14 mouse cellular contexts compared by ENCODE assay signal in genomic region chr13:69522161-69522791, GRCm38 (mm10). TPM values are rescaled to one million over a fixed set of nuclear protein-coding genes. Genes with fewer than 3 reads are reported as not detected.
DNase-seq lines count a peak whose midpoint lies in the region; ATAC-seq and TF ChIP-seq lines count a peak whose summit lies in the region.
"Had no signal": no experiment of that assay in that cellular context is flagged by ENCODE, and none has a peak within 500 bp of the region (broad histone marks: within the 10 kb centered on the region; RNA-seq: fewer than 3 reads in every experiment).

No protein-coding gene starts in this region.

- H3K36me3 ChIP-seq in forebrain, postnatal 0 days (ENCODE audit: insufficient read depth): no peaks in the 10 kb centered on the region
- no peaks in the 10 kb centered on the region for H3K36me3 ChIP-seq in forebrain, embryonic 10.5 days (replicated peaks)
- no peaks in the 10 kb centered on the region for H3K36me3 ChIP-seq in liver, adult 2 months (ENCODE audit: control insufficient read depth, insufficient read depth, low read length)
- H3K36me3 ChIP-seq in embryonic facial prominence, embryonic 13.5 days: no peaks in the 10 kb centered on the region
- H3K36me3 ChIP-seq: liver, embryonic 12.5 days; lung, embryonic 15.5 days; midbrain, embryonic 15.5 days had no signal

- peaks cover 64% of the 10 kb centered on the region for H3K79me2 ChIP-seq in liver, adult 2 months (ENCODE audit: control insufficient read depth, insufficient read depth, low read length)

- H3K4me2 ChIP-seq in forebrain, postnatal 0 days (ENCODE audit: low read depth): no peak overlapping the region
- H3K4me2 ChIP-seq in embryonic facial prominence, embryonic 13.5 days: no peak overlapping the region
- H3K4me2 ChIP-seq: liver, embryonic 12.5 days; lung, embryonic 15.5 days; midbrain, embryonic 15.5 days had no signal

- H3K9ac ChIP-seq in forebrain, postnatal 0 days: peak overlapping the region; percentile 6; the same call in 1 of the 2 replicates
- no peak overlapping the region for H3K9ac ChIP-seq in liver, adult 2 months (ENCODE audit: low read depth, low read length)
- 0 out of 2 replicates have a peak overlapping the region, but pooled peaks have one; percentile 21 for H3K9ac ChIP-seq in embryonic facial prominence, embryonic 13.5 days
- H3K9ac ChIP-seq: liver, embryonic 12.5 days; lung, embryonic 15.5 days; midbrain, embryonic 15.5 days had no signal

- ATAC-seq in forebrain, postnatal 0 days: no peak
- ATAC-seq in embryonic facial prominence, embryonic 13.5 days (ENCODE audit: insufficient number of reproducible peaks, insufficient read depth, low FRiP score, low TSS enrichment, low read depth): no peak
- ATAC-seq: inflammation-experienced regulatory T-cells, adult 6 months; liver, embryonic 12.5 days; midbrain, embryonic 15.5 days had no signal

- H3K27ac ChIP-seq in forebrain, postnatal 0 days (ENCODE audit: low read depth, low read length): no peak overlapping the region
- no peak overlapping the region for H3K27ac ChIP-seq in forebrain, embryonic 10.5 days
- no peak overlapping the region for H3K27ac ChIP-seq in liver, adult 2 months (replicated peaks; ENCODE audit: insufficient read depth, low read depth, low read length)
- H3K27ac ChIP-seq in embryonic facial prominence, embryonic 13.5 days: no peak overlapping the region
- H3K27ac ChIP-seq: liver, embryonic 12.5 days; lung, embryonic 15.5 days; midbrain, embryonic 15.5 days had no signal

- no peak for TF ChIP-seq CTCF in forebrain, postnatal 0 days (IDR thresholded peaks at IDR 0.05; ENCODE audit: low read depth)
- no peak for TF ChIP-seq CTCF in liver, adult 2 months (IDR thresholded peaks at IDR 0.05; ENCODE audit: low read depth, low read length)

- peaks cover 5% of the 10 kb centered on the region; the same call in 1 of the 2 replicates for H3K4me1 ChIP-seq in forebrain, postnatal 0 days (ENCODE audit: insufficient read depth)
- H3K4me1 ChIP-seq in forebrain, embryonic 10.5 days: peaks cover 82% of the 10 kb centered on the region
- peaks cover 49% of the 10 kb centered on the region for H3K4me1 ChIP-seq in liver, adult 2 months (ENCODE audit: control insufficient read depth, insufficient read depth, low read length)
- H3K4me1 ChIP-seq in embryonic facial prominence, embryonic 13.5 days: peaks cover 58% of the 10 kb centered on the region

- no peaks in the 10 kb centered on the region for H3K9me3 ChIP-seq in forebrain, postnatal 0 days (ENCODE audit: low read length)
- H3K9me3 ChIP-seq in forebrain, embryonic 10.5 days: no peaks in the 10 kb centered on the region
- no peaks in the 10 kb centered on the region for H3K9me3 ChIP-seq in embryonic facial prominence, embryonic 13.5 days
- H3K9me3 ChIP-seq: liver, embryonic 12.5 days; lung, embryonic 15.5 days; midbrain, embryonic 15.5 days had no signal

- H3K4me3 ChIP-seq in forebrain, postnatal 0 days (ENCODE audit: low read depth, low read length): no peak overlapping the region
- H3K4me3 ChIP-seq in forebrain, embryonic 10.5 days: no peak overlapping the region
- no peak overlapping the region for H3K4me3 ChIP-seq in liver, adult 2 months (ENCODE audit: insufficient read depth, low read depth, low read length)
- H3K4me3 ChIP-seq in embryonic facial prominence, embryonic 13.5 days: no peak overlapping the region
- H3K4me3 ChIP-seq: liver, embryonic 12.5 days; lung, embryonic 15.5 days; midbrain, embryonic 15.5 days had no signal

- WGBS in forebrain, postnatal 0 days: 92% methylated on average over 1 of the region's 1 CpGs
- 88% methylated on average over 1 of the region's 1 CpGs for WGBS in forebrain, embryonic 10.5 days
- WGBS in liver, adult 2 months: 92% methylated on average over 1 of the region's 1 CpGs
- WGBS in embryonic facial prominence, embryonic 13.5 days: 96% methylated on average over 1 of the region's 1 CpGs

- no peak for DNase-seq in forebrain, postnatal 0 days
- no peak for DNase-seq in forebrain, embryonic 10.5 days (ENCODE audit: extremely low spot score, low spot score)
- peak; percentile 8 for DNase-seq in kidney, adult 18-20 months
- no peak for DNase-seq in kidney, adult 11 months
- peak; percentile 73 for DNase-seq in liver, adult 2 months (ENCODE audit: extremely low read depth, low read depth, low spot score)
- DNase-seq in liver: no peak
- DNase-seq: cerebellum, adult 9-10 months; right cerebral cortex, postnatal 25 days; thymus, adult 18-20 months had no signal

- no peak for TF ChIP-seq POLR2A in liver, adult 2 months (IDR thresholded peaks at IDR 0.05; ENCODE audit: extremely low read depth, insufficient read depth, low read length)

- H3K27me3 ChIP-seq in forebrain, postnatal 0 days (ENCODE audit: insufficient read depth, low read length): no peaks in the 10 kb centered on the region
- no peaks in the 10 kb centered on the region for H3K27me3 ChIP-seq in forebrain, embryonic 10.5 days (ENCODE audit: poor library complexity, severe bottlenecking)
- no peaks in the 10 kb centered on the region for H3K27me3 ChIP-seq in liver, adult 2 months (ENCODE audit: control insufficient read depth, insufficient read depth, low read length)
- H3K27me3 ChIP-seq in embryonic facial prominence, embryonic 13.5 days: no peaks in the 10 kb centered on the region
- H3K27me3 ChIP-seq: liver, embryonic 12.5 days; lung, embryonic 15.5 days; midbrain, embryonic 15.5 days had no signal

RNA-seq across cellular contexts. Expression of gene Nsun2, which starts 11.3 kb away (rescaled TPM):
- total RNA-seq in forebrain, postnatal 0 days (2014; rRNA removed): 64.2 and 64.3 TPM in 2 replicates
- polyA plus RNA-seq in forebrain, postnatal 0 days (2015; fragmentation: Nextera tagmentation; extraction: Ambion mirVana): 64.6 and 74.4 TPM in 2 replicates
- polyA plus RNA-seq in forebrain, embryonic 10.5 days (2016; fragmentation: Nextera tagmentation; extraction: Ambion mirVana): 171 and 175 TPM in 2 replicates
- 74.1 and 81.0 TPM in 2 replicates for total RNA-seq in liver, adult 2 months (2014; rRNA removed)
- polyA plus RNA-seq in liver, adult 2 months (2012; rRNA removed): 40.5 and 48.3 TPM in 2 replicates
- 119 and 121 TPM in 2 replicates for polyA plus RNA-seq in embryonic facial prominence, embryonic 13.5 days (2015; fragmentation: Nextera tagmentation; extraction: Ambion mirVana)

RNA-seq across cellular contexts. Expression of gene Tent4a, which starts 12.1 kb away (rescaled TPM):
- 21.7 and 29.3 TPM in 2 replicates for total RNA-seq in forebrain, postnatal 0 days (2014; rRNA removed)
- 4.5 and 4.9 TPM in 2 replicates for polyA plus RNA-seq in forebrain, postnatal 0 days (2015; fragmentation: Nextera tagmentation; extraction: Ambion mirVana)
- polyA plus RNA-seq in forebrain, embryonic 10.5 days (2016; fragmentation: Nextera tagmentation; extraction: Ambion mirVana): 4.1 and 4.9 TPM in 2 replicates
- 8.7 and 8.9 TPM in 2 replicates for total RNA-seq in liver, adult 2 months (2014; rRNA removed)
- polyA plus RNA-seq in liver, adult 2 months (2012; rRNA removed): 9.9 and 11.0 TPM in 2 replicates
- polyA plus RNA-seq in embryonic facial prominence, embryonic 13.5 days (2015; fragmentation: Nextera tagmentation; extraction: Ambion mirVana): 6.4 and 7.2 TPM in 2 replicates

Comparison
In these comparisons a context has a peak if more than half of its experiments do, and no peak if none do; other contexts are left out.
1. DNase-seq: peak in kidney, adult 18-20 months (single experiment) and liver, adult 2 months (single experiment); none in forebrain, postnatal 0 days (single experiment), forebrain, embryonic 10.5 days (single experiment), kidney, adult 11 months (single experiment) and liver (single experiment).